Mouse (Mus musculus) heart, embryonic 13.5 days (tissue): ENCODE measurements at regions not wholly inside any gene's neighbourhood (a gene's known extent, or its start where the extent isn't known, plus 50 kb on each side); places are given as distances from the start of the nearest gene placed in this dataset.
"Not testable (repeated sequence)": the region's sequence is repeated elsewhere in the genome, so short reads cannot be mapped to it uniquely, and the experiment has no call there.

ENCODE experiments used
- ATAC-seq: fragments of 200-750 bp; cut with Nextera tagmentation; 2 replicates; pipeline ENCODE4 v1.8.0; 2017; ENCODE audit warnings: moderate TSS enrichment; ENCODE audit not compliant: insufficient number of reproducible peaks, low FRiP score, low TSS enrichment; ENCODE audit errors: extremely low read depth
- H3K27ac ChIP-seq: fragments of 300-500 bp; sonication (generic); replicated peaks from 2 replicates; pipeline ENCODE4 v1.5.1; 2015; ENCODE audit warnings: moderate library complexity, mild to moderate bottlenecking, inconsistent platforms
- H3K27me3 ChIP-seq: fragments of 300-500 bp; sonication (generic); replicated peaks from 2 replicates; pipeline ENCODE4 v1.6.1; 2015; ENCODE audit warnings: mild to moderate bottlenecking, inconsistent platforms
- H3K36me3 ChIP-seq: fragments of 300-500 bp; sonication (generic); 2 replicates; pipeline ENCODE4 v1.6.1; 2015; ENCODE audit warnings: mild to moderate bottlenecking, inconsistent platforms
- H3K4me1 ChIP-seq: fragments of 300-500 bp; sonication (generic); 2 replicates; pipeline ENCODE4 v1.6.1; 2015; ENCODE audit warnings: inconsistent platforms
- H3K4me2 ChIP-seq: fragments of 300-500 bp; sonication (generic); 2 replicates; pipeline ENCODE4 v1.6.1; 2015; ENCODE audit warnings: inconsistent platforms, mild to moderate bottlenecking, moderate library complexity
- H3K4me3 ChIP-seq: fragments of 300-500 bp; sonication (generic); 2 replicates; pipeline ENCODE4 v1.5.1; 2015; ENCODE audit warnings: moderate library complexity, mild to moderate bottlenecking, inconsistent platforms
- H3K9ac ChIP-seq: fragments of 300-500 bp; sonication (generic); 2 replicates; pipeline ENCODE4 v1.6.1; 2015; ENCODE audit warnings: inconsistent platforms, mild to moderate bottlenecking, moderate library complexity
- H3K9me3 ChIP-seq: fragments of 300-500 bp; sonication (generic); 2 replicates; pipeline ENCODE4 v1.6.1; 2016; ENCODE audit warnings: inconsistent platforms
- WGBS: fragments of 180-500 bp; shearing (Covaris S2); methylation state at CpG from one replicate; pipeline ENCODE4 v1.1.7; 2015; ENCODE audit warnings: mixed read lengths; 5-methylcytosine and 5-hydroxymethylcytosine counted together

GRCm38 (mm10) chr3:21625039-21625438, 451.4 kb upstream of the Tbl1xr1 start:
- no peak overlapping the region for H3K4me2 ChIP-seq
- peaks cover 8% of the 10 kb centered on the region; the same call in 1 of the 2 replicates for H3K4me1 ChIP-seq
- WGBS = 84% methylated on average over 2 of the region's 2 CpGs
- ATAC-seq = no peak
- H3K36me3 ChIP-seq = no peaks in the 10 kb centered on the region
- H3K9me3 ChIP-seq = no peaks in the 10 kb centered on the region
- H3K27ac ChIP-seq = no peak overlapping the region
- no peak overlapping the region for H3K9ac ChIP-seq
- no peak overlapping the region for H3K4me3 ChIP-seq
- no peaks in the 10 kb centered on the region for H3K27me3 ChIP-seq

DNA sequence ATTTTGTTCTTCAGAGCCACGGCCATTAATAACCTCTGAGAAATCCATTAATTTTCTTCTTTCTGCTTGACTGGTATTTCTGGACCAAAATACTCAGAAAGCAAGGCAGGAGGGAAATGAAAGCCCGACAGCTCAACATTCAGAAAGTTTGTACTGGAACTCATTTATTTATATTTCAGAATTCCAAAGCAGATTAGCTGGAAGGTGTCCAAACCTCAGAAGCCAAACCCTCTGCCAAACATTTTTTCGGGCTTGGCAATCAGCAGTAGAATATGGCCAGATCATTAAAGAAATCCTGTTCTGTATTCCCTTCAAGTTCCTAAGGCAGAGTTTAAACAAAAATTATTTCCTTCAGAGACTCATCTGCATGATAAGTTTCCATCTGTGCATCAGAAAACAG, 450.4 kb upstream of the Tbl1xr1 start:
- WGBS = 36% methylated on average over 3 of the region's 3 CpGs
- no peaks in the 10 kb centered on the region for H3K36me3 ChIP-seq
- H3K4me2 ChIP-seq = no peak overlapping the region
- no peak overlapping the region for H3K4me3 ChIP-seq
- peak overlapping the region; percentile 62 for H3K27ac ChIP-seq
- no peak for ATAC-seq
- no peak overlapping the region for H3K9ac ChIP-seq
- no peaks in the 10 kb centered on the region for H3K27me3 ChIP-seq
- H3K9me3 ChIP-seq = no peaks in the 10 kb centered on the region
- H3K4me1 ChIP-seq = peaks cover 8% of the 10 kb centered on the region; the same call in 1 of the 2 replicates

- ATAC-seq, H3K4me3 ChIP-seq, H3K9me3 ChIP-seq, H3K27ac ChIP-seq, H3K27me3 ChIP-seq, H3K36me3 ChIP-seq, H3K9ac ChIP-seq, H3K4me2 ChIP-seq, H3K4me1 ChIP-seq: not testable (repeated sequence)
- 80% methylated on average over 2 of the region's 2 CpGs for WGBS
Observed at GRCm38 (mm10) chr3:21627048-21627447, 449.4 kb upstream of the Tbl1xr1 start.

- Histone ChIP-seq H3K27me3 (no peaks in the 10 kb centered on the region), H3K4me2 (no peak overlapping the region), H3K4me1 (peaks cover 4% of the 10 kb centered on the region), H3K9ac (no peak overlapping the region), H3K36me3 (no peaks in the 10 kb centered on the region), H3K27ac (peak overlapping the region; percentile 32; the same call in 1 of the 2 replicates), H3K4me3 (no peak overlapping the region), H3K9me3 (no peaks in the 10 kb centered on the region)
- no peak for ATAC-seq
- 34% methylated on average over 1 of the region's 1 CpGs for WGBS
Observed at GRCm38 (mm10) chr3:21633600-21634221, 442.7 kb upstream of the Tbl1xr1 start.

GRCm38 (mm10) chr3:21634675-21635204, 441.7 kb upstream of the Tbl1xr1 start:
- H3K27ac ChIP-seq = no peak overlapping the region
- H3K4me3 ChIP-seq = no peak overlapping the region
- ATAC-seq = no peak
- no peaks in the 10 kb centered on the region for H3K36me3 ChIP-seq
- no peak overlapping the region for H3K9ac ChIP-seq
- WGBS = 73% methylated on average over 4 of the region's 4 CpGs
- no peaks in the 10 kb centered on the region for H3K27me3 ChIP-seq
- H3K9me3 ChIP-seq = no peaks in the 10 kb centered on the region
- H3K4me2 ChIP-seq = no peak overlapping the region
- peaks cover 12% of the 10 kb centered on the region for H3K4me1 ChIP-seq

DNA sequence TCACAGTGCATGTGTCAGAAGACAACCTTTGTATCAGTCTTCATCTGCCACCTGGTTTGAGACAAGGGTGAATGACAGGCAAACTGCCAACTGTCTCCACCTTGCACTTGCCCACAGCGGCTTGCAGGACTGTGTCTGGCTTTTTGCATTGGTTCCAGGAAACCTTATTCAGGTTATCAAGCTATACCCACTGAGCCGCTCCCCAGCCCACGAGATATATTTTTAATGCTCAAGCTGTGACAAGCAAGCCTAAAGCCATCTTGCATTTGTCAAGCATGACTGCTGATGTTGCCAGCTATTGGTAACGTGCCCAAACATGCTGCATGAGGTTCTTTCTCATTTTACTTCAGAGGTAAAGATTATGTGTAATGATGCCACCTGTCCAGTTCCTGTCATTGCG, 437.6 kb upstream of the Tbl1xr1 start:
- peaks cover 8% of the 10 kb centered on the region for H3K4me1 ChIP-seq
- 0 out of 2 replicates have a peak overlapping the region, but pooled peaks have one; percentile 15 for H3K27ac ChIP-seq
- H3K27me3 ChIP-seq = no peaks in the 10 kb centered on the region
- no peak overlapping the region for H3K4me2 ChIP-seq
- ATAC-seq = no peak
- WGBS = 55% methylated on average over 5 of the region's 5 CpGs
- no peaks in the 10 kb centered on the region for H3K9me3 ChIP-seq
- no peak overlapping the region for H3K4me3 ChIP-seq
- H3K36me3 ChIP-seq = no peaks in the 10 kb centered on the region
- no peak overlapping the region for H3K9ac ChIP-seq

DNA sequence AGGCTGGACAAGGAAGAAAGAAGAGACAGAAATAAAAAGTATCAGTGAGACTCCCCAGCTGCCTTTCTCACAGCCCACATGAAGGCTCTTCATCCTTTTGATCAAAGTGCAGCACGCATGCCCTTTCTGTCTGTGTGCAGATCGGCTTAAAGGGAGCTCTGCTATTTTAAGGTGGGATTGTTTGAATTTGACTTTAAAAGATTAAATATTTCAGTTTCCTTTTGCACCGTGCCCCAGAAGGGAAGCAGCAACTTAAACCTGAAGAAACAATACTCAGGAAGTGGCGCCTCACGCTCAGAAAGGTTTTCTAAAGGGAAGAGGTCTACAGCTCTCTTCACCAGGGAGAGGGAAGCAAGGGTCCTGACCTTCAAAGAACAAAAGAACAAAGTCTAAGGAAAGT, 436.9 kb upstream of the Tbl1xr1 start:
- H3K27ac ChIP-seq = 0 out of 2 replicates have a peak overlapping the region, but pooled peaks have one; percentile 15
- H3K9me3 ChIP-seq = no peaks in the 10 kb centered on the region
- no peak overlapping the region for H3K4me3 ChIP-seq
- WGBS = 47% methylated on average over 5 of the region's 5 CpGs
- H3K4me2 ChIP-seq = no peak overlapping the region
- H3K36me3 ChIP-seq = no peaks in the 10 kb centered on the region
- ATAC-seq = no peak
- no peak overlapping the region for H3K9ac ChIP-seq
- no peaks in the 10 kb centered on the region for H3K27me3 ChIP-seq
- peaks cover 8% of the 10 kb centered on the region for H3K4me1 ChIP-seq

DNA sequence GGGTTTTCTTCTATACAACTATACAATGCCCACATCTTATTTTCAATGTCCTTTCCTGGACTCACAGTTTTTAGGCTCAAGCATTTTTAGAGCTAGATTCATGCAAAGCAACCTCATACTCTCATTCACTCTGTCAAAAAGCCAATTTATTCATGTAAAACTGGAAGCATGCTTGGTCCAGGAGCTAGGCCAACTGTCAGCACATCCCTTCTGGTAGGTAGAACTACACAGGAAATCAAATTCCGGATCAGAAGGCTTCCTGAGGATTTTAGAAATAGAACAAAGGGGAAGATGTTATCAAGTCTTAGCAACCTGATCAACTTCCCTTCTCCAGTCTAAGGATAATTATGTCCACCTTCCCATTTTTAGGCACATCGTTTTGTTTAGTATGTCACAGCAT, 432.4 kb upstream of the Tbl1xr1 start:
- no peak for ATAC-seq

DNA sequence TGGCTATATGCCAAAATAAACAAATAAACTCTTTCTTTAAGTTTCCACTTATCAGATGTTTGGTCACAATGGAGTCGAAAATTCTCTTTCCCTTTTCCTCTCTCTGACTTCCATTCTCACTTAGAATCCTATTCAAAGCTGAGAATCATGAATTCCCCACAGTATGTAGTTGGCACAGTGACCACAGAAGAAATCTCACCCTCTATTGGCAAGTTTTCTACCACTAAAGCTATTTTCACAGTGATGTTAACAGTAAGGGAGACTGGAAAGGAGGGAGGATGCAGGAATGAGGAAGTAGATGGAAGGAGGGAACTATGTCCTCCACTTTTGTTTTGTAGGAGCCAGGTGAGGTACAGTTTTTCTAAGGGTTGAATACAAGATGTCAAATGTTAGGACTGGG, 431.2 kb upstream of the Tbl1xr1 start:
- Histone ChIP-seq H3K27me3 (no peaks in the 10 kb centered on the region), H3K4me3 (no peak overlapping the region), H3K4me2 (no peak overlapping the region), H3K4me1 (peaks cover 7% of the 10 kb centered on the region), H3K9me3 (no peaks in the 10 kb centered on the region), H3K36me3 (no peaks in the 10 kb centered on the region), H3K9ac (no peak overlapping the region), H3K27ac (0 out of 2 replicates have a peak overlapping the region, but pooled peaks have one; percentile 24)
- ATAC-seq = no peak
- WGBS = 53% methylated on average over 1 of the region's 1 CpGs

More for the DNA sequence above, 432.4 kb upstream of the Tbl1xr1 start:
- no peak overlapping the region for H3K27ac ChIP-seq
- no peaks in the 10 kb centered on the region for H3K36me3 ChIP-seq
- no peak overlapping the region for H3K4me2 ChIP-seq
- 68% methylated on average over 2 of the region's 2 CpGs for WGBS
- no peak overlapping the region for H3K9ac ChIP-seq
- no peaks in the 10 kb centered on the region for H3K27me3 ChIP-seq
- H3K4me3 ChIP-seq = no peak overlapping the region
- H3K9me3 ChIP-seq = no peaks in the 10 kb centered on the region
- peaks cover 4% of the 10 kb centered on the region for H3K4me1 ChIP-seq

GRCm38 (mm10) chr3:21649885-21650469, 426.5 kb upstream of the Tbl1xr1 start:
- no peaks in the 10 kb centered on the region for H3K9me3 ChIP-seq
- H3K27me3 ChIP-seq = no peaks in the 10 kb centered on the region
- WGBS = 31% methylated on average over 8 of the region's 8 CpGs
- peak overlapping the region; percentile 43 for H3K4me2 ChIP-seq
- no peak for ATAC-seq
- H3K4me1 ChIP-seq = peaks cover 10% of the 10 kb centered on the region
- H3K4me3 ChIP-seq = 0 out of 2 replicates have a peak overlapping the region, but pooled peaks have one; percentile 13
- H3K9ac ChIP-seq = no peak overlapping the region
- no peak overlapping the region for H3K27ac ChIP-seq
- H3K36me3 ChIP-seq = no peaks in the 10 kb centered on the region

GRCm38 (mm10) chr3:21655301-21655700, 421.2 kb upstream of the Tbl1xr1 start:
- Histone ChIP-seq H3K9me3 (peaks cover 8% of the 10 kb centered on the region; the same call in 1 of the 2 replicates), H3K27ac (no peak overlapping the region), H3K27me3 (no peaks in the 10 kb centered on the region), H3K36me3 (no peaks in the 10 kb centered on the region), H3K4me3 (no peak overlapping the region), H3K4me1 (peaks cover 3% of the 10 kb centered on the region; the same call in 1 of the 2 replicates), H3K9ac (no peak overlapping the region), H3K4me2 (no peak overlapping the region)
- 75% methylated on average over 2 of the region's 2 CpGs for WGBS
- ATAC-seq = no peak
